17 mouse cellular contexts compared by ENCODE assay signal in genomic region chr9:118390679-118391078, GRCm38 (mm10).
"Had no signal": no experiment of that assay in that cellular context is flagged by ENCODE, and none has a peak within 500 bp of the region (broad histone marks: within the 10 kb centered on the region; RNA-seq: fewer than 3 reads in every experiment).

No protein-coding gene starts in this region.

- H3K4me3 ChIP-seq: kidney, embryonic 15.5 days; limb, embryonic 15.5 days; liver, embryonic 12.5 days; megakaryocyte, embryonic 14.5 days; midbrain, embryonic 12.5 days; neural tube, embryonic 12.5 days had no signal

- H3K9ac ChIP-seq: kidney, embryonic 15.5 days; limb, embryonic 15.5 days; liver, embryonic 12.5 days; lung, embryonic 14.5 days; midbrain, embryonic 12.5 days; neural tube, embryonic 12.5 days had no signal

- H3K4me2 ChIP-seq: kidney, embryonic 15.5 days; limb, embryonic 15.5 days; liver, embryonic 12.5 days; midbrain, embryonic 12.5 days had no signal

- ATAC-seq: liver, embryonic 12.5 days had no signal

- H3K9me3 ChIP-seq: kidney, embryonic 15.5 days; limb, embryonic 15.5 days; liver, embryonic 12.5 days; megakaryocyte, embryonic 14.5 days; midbrain, embryonic 12.5 days; neural tube, embryonic 12.5 days had no signal

- H3K36me3 ChIP-seq: kidney, embryonic 15.5 days; limb, embryonic 15.5 days; liver, embryonic 12.5 days; midbrain, embryonic 12.5 days; neural tube, embryonic 12.5 days had no signal

- H3K27ac ChIP-seq: kidney, embryonic 15.5 days; limb, embryonic 15.5 days; liver, embryonic 12.5 days; midbrain, embryonic 12.5 days; neural tube, embryonic 12.5 days had no signal

- H3K4me1 ChIP-seq: liver, embryonic 12.5 days had no signal

- DNase-seq: kidney, adult 2 months; kidney, postnatal 14 days; layer of hippocampus, adult 9-11 months; layer of hippocampus, postnatal 36 days; lung, embryonic 14.5 days; lung, postnatal 10 days; lung, postnatal 4 days; retina, postnatal 1 day; right cerebral cortex, postnatal 4 days; spleen, adult 18-20 months; thymus, postnatal 36 days had no signal
